Mouse (Mus musculus): Measurements from ENCODE around the gene Rgs7bp.

DNA sequence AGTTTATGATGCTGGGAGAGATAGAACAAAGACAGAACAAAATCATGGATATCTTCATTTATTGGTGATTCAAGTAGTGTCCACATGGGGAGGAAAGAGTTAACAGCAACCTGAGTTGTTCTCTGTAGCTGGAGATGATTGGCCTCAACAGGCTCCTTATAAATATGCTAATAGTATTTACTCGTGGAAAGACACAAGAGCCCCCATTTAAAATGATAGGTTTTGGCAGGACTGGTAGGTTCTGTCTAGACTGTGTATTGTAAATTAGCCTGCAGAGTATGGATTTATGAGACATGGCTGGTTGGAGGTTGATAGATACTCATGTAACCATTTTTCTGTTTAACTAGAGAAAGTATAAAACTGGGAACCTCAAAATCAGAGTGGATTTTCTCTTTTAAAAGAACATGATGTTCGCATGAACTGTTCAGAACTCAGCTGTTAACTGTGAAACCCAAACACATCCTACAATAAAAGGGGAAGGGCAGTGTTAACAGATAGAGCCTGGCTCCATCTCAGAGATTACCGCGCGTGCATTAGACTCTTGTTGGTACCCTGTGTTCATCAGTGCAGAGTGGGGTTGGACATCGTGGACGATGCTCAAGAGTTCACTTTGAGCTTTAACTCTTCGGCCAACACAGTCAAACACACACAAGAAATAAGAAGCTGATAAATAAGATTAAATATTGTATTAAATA, 38.9 kb downstream of the Rgs7bp start:
- TF ChIP-seq CTCF (IDR thresholded peaks at IDR 0.05; ENCODE audit: borderline replicate concordance, control insufficient read depth, extremely low read depth, insufficient read depth, low read length, poor library complexity) = no peak
- TF ChIP-seq POLR2A (IDR thresholded peaks at IDR 0.05; ENCODE audit: control insufficient read depth, extremely low read depth, insufficient read depth, low read length, poor library complexity) = no peak
